Mouse (Mus musculus) embryo, embryonic 11.5 days (tissue): ENCODE results near the gene Ntrk3.

ENCODE experiments used
- DNase-seq: peaks from one replicate; pipeline ENCODE4 v3.0.0-alpha.2; 2012; ENCODE audit warnings: low read depth, low spot score

The Ntrk3 gene

DNA sequence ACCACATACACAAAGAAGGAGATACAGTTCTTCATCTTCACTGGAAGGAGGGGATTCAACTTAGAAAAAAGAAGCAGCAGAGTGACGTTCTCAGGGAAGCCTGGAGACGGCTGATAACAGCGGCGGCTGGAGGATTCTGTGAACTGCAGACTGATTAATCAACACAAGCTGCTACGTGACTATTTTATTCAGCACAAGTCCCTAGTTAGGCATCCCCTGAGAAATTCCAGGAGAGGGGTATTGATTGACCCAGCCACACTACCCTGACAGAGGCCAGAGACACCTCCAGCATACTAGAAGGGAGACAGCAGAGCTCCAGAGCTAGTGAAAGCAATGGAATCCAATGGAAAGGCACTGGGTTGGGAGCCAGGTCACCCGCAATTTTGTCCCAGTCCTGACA, 516.1 kb downstream of the Ntrk3 start:
- DNase-seq, result no peak

DNA sequence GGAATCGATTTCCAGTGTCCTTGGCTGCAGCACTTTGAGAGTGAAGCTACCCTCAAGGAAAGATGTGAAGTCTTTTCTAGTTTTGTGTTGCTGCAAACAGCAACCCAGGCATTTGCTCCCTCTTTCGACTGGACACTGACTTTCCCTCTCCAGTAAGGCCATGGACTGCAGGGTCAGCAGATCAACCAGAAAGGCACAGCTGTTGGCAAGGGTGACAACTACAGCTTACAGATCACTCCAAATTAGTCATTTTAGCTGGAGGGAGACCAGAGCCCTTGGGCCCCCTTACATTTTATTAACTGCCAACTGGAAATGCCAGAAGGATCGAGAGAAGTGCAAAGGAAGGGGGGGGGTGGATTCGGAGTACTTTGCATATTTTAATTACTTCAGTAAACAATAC, 516.9 kb downstream of the Ntrk3 start:
- no peak for DNase-seq

DNA sequence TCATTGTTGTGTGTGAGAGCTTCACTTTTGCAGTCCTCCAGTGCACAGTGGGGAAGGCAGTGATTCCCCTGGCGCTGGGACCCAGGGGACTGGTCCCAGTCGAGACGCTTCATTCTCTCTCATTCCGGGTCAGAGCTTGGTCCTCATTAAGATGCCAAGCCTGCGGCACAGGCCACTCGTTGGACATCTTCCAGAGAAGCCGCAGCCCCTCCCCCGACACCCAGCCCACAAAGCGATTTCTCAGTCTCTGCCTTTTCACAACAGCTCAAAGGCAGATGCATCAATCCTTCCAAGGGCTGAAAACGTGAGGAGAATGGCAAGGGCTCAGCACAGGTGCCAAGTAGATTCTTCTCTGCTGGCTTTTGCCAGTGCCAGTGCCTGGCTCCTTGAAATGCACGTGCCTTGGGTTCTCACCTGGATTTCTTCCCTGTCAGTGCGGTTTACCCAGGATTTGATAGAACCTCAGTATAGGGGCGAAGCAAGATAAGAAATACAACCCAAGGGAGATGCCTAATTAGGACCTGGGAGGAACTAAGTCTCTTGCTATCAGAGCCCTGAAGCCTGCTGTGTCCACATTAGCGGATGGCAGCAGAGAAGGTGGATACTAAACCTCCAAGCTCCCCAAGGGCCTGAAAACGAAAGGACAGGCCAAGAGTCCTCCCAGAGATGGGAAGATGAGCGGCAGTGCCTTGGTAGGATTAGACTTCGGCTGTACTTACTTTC, 546.7 kb downstream of the Ntrk3 start:
- DNase-seq, result peak; percentile 16

DNA sequence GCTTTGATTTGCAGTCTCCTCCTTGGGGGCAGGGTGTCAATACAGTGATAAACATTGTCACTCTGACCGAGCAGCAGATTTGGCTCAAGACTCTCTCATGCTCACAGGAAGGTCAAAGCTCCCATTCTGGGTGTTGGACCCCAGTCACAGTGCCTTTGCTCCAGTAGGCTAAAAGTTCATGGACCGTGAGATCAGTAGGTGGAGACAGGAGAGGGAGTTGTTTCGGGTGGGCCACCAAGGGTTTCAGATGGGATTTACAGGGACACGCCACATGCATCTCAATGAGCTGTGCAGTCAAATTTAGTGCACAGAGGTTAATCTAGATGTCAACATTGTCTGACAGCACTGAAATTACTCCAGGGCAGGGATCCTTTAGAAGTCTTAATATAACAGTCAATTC, 552.2 kb downstream of the Ntrk3 start:
- DNase-seq, result no peak

DNA sequence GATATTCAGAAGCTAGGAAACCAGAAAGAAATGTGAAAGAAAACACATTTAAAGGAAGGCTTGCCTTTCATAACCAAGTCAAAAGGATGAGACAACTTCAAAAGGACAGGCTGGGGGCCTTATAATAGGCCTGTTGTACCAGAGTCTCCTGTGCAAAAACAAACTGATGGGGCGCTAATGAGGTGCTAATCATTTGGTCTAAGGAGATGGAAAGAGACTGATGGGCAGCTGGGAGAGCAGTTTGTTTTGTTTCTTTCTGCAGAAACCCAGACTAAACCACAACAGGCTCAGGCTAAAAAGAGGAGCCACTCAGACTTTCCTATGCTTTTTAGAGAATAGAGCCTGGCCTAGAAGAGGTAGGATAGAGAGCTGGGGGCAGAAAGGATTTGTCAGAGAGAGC, 554.4 kb downstream of the Ntrk3 start:
- no peak for DNase-seq

DNA sequence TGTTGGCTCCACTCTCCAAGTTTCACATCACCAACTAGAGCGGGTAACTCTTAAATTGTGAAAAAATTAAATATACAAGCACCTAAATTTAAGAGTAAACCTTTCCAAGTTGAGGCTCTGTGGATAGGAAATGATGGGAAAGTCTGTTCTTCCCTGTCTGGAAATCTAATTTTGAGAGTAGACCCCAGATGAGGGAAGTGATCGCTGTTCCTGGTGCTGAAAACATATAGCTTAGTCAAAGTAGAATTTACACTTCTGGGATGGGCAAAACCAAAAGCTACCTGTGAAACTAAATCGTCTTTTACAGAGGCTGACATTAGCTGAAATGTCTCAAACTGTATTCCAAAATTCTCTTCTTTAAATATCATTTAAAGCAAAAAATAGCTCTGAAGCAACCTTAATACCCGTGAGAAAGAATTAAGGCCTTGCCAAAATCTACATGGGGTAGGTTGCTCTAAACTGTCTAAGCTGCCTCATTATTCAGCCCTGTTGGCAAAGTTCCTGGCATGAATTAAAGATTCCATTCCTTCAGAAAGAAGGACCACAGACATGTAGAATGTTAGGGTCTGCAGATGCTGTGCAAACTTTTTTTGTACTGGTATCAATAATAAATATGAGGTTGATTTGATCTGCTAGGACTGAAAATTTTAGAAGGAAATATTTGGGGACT, 557.7 kb downstream of the Ntrk3 start:
- no peak for DNase-seq

DNA sequence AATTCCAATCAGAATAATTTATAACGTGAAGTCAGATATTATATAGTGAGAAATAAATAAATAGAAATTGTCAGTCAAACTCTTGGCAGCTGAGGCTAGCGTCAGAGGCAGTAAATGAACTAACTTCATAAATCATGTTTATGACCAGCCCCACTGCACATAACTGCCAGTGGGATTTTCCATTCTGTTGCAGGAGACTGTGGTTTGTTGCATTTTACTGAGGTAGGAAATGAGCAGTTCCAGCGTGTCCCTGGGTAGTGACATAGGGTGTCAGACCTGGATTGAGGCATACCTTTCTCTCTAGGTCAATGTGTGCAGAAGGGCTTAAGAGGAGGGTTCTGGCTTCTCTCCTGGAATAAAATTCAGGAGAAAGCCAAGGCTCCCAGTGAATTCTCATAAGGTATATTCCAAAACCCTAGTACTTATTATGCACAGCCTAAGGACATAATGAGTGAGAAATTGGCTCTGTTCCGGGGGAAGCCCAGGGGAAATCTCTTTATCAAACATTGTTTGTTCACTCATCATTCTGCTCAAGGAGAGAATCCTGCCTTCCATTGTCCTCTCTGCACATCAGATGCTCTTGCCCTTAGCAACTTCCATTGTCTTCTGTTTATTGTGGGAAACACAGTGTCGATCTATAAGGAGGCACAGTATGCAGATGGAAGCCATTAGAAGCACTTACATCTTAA, 565.4 kb downstream of the Ntrk3 start:
- no peak for DNase-seq

DNA sequence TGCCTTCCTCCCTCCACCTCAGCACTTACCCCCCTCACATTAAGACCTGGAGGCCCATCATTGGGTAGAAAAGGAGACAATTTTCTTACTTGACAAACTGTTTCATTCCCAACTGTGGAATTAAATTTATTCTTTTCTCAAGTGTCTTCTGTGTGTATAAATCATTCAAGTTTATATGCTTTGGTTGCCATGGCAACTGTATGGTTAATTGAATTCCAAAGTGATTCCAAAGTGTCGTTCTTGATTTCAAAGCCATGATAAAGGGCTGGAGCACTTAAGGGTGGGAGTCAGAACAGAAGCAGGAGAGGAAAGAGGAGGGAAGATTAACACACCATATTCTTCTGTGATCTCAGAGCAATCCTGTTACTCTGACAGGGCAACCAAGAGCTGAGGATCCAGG, 572.3 kb downstream of the Ntrk3 start:
- no peak for DNase-seq

DNA sequence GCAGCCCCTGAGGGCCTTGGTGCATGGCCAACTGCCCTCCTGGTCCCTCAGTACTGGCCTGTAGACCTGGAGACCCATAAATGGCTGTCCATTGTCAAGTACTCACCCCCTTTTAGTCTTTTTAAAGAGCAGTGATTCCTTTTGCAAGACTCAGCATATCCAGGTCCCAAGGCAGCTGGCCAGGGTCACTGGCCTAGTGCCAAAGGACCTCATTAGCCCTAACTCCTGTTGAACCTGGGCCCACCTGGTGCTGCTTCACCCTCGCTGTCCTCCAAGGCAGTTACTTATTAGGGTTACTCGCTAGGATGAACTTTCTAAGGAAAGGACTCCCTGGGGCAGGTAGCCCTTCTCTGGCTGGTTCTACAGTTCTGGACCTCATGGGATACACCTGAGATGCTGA, 579.9 kb downstream of the Ntrk3 start:
- no peak for DNase-seq

DNA sequence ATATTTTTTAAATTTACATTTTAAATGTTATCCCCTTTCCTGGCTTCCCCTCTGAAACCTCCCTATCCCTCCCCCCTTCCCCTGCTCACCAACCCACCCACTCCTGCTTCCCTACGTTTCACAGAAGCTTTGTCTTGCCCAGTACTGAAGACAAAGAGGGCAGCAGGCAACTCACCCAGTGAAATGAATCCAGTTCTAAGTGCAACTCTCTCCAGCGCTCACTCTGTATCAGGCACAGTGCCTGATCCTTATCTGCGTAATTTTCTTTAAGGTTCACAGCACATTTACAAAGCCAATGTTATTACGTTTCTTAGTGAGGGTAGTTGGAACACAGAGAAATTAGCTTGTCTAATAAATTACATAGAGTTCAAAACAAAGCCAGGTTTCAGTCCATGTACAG, 592.6 kb downstream of the Ntrk3 start:
- no peak for DNase-seq

DNA sequence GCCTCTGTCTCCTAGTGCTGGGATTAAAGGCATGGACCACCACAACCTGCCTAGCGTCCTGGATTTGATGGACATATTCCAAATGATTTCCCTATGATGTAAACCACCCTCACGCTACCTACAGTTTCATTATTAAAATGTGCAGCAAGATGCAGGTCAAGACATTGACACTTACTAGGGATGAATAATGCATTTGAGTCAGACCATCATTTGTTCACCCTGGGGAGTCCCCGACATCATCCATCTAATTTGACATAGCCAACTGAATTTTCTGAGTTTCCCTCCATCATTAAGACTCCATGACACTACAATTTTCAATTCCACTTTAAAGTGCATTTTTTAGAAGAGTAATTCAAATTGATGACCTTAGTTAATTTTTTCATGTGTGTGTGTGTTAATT, 593.0 kb downstream of the Ntrk3 start:
- no peak for DNase-seq

DNA sequence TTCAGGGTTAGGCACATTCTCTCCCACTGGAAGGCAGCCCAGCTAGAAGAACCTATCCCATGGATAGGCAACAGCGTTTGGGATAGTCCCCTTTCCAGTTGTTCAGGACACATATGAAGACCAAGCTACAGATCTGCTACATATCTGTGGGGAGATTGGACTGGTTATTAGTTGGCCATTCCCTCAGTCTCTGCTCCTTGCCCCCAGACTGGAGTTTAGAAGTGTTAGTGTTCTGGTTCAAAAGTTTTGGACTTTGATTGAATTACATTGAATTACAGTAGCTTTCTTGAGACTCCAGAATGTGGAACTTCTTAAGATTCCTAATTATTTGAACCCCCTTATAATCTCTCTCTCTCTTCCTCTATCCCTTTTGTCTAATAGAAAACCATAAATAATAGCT, 607.8 kb downstream of the Ntrk3 start:
- DNase-seq, result no peak
